Mouse (Mus musculus): ENCODE results near the gene Vmn2r66.

Gene Vmn2r66

GRCm38 (mm10) chr7:85012168-85012567, at the start of gene Vmn2r66:
Gene Vmn2r66 (minus strand): TSS chr7:85012268.
- DNase-seq: no peak

GRCm38 (mm10) chr7:84996694-84997093, 15.4 kb downstream of the Vmn2r66 start:
- no peak for DNase-seq

- no peak for DNase-seq
Observed at GRCm38 (mm10) chr7:84964015-84964414, 48.1 kb downstream of the Vmn2r66 start, which contains the start of gene Vmn2r65. Gene Vmn2r65 (minus strand): TSS chr7:84964115.
